Mouse (Mus musculus): ENCODE results near the gene Kank1.

The Kank1 gene

DNA sequence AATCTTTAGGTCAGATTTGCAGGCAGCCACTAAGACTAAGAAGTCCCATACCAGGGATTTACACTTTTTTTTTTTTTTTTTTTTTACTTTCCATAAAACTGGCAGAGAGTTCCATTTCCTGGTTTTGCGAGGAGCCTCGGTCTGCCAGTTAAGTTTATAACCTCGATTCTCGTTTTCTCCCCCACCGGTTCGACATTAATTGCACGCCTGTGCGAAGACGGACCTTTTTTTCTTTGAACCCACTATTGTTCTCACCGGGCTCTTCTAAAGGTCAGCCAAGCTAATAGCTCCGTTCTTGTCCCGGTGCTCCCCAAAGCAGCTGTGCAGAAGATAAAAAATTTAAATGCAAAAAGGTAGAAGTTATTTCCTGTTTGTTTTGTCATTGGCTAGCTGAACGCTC, 12.5 kb downstream of the Kank1 start:
- in situ Hi-C loops (cut with MboI; ENCODE audit: unreplicated experiment in 2 of 2) = no loop called here

DNA sequence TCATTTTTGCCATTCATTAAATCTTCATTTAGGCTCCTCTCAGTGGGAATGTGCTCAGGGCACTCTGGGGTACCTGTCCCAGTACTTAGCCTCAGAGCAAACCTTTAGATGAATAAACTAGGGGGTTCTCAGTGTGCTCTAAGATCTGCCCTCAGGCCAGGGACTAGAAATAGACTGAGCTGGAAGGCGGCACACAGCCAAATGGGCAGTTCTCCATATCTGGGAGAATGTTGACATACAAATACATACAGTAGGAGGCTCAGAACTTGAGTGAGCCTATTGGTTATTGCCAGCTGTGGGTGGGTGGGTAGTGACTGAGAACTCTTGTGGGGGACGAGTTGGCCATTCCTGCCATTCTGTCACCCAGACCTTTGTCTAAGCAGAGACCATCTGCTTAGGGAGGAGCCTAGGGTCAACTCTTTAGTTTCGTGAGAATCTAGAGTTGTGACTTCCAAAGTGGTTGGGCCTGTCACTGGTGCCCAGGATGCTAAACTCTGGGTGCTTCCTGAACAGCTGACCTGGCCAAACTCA, 14.9 kb downstream of the Kank1 start:
- in situ Hi-C loops (cut with MboI; ENCODE audit: unreplicated experiment in 2 of 2) = no loop called here

DNA sequence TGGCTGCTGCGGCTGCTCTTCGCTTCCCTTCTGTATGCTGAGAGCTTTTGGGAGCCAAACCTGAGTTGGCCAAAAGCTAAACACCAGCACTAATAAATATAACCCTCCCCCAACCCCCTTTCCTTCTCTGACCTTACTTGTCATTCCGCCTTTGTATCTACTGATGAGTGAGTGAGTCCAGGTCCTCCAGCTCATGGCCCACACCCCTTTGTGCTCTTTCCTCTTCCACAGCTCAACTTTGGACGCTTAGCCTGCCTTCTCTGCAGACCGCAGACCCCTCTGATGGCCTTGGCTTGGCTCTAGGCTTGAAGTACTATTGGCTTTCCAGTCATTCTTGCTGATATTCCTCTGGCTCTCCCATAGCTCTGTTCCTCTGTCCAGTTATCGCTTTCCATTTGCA, 16.4 kb downstream of the Kank1 start:
- in situ Hi-C loops (cut with MboI; ENCODE audit: unreplicated experiment in 2 of 2) = no loop called here

DNA sequence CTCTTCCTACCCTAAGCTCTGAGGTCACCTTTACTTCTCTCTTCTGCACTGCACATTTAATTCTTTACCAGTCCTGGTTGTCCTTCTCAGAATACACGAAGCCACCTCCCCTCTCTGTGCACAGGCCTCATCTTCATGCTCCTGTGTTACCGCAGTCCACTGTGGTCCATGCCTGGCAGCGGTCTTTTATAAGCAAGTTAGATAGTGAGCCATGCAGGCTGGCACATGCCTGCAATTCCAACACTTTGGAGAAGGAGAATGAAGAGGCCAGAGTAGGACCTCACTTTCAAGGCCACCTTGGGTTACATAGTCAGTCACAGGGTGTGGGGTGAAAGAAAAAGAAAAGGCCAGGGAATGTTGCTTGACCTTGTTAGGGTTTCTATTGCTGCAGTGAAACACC, 16.9 kb downstream of the Kank1 start:
- in situ Hi-C loops (cut with MboI; ENCODE audit: unreplicated experiment in 2 of 2) = no loop called here

DNA sequence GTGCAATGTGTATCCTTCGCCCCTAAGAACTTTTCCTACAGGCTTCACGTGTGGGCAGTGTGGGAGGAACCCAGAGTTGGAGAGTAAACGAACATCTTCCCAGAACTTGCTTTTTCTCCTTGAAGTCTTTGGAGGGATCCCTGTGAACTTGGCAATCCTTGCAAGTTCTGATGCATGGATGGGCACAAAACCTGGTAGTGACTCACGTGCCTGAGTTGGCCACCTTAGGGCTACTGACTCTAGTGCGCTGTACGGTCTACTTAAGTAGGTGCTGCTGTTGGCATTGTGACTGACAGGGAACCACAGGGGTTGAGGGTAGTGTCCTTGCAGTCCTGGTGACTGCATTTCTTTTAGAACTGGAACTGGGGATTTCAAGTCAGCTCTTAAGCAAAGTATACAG, 21.5 kb downstream of the Kank1 start:
- in situ Hi-C loops (cut with MboI; ENCODE audit: unreplicated experiment in 2 of 2) = no loop called here

DNA sequence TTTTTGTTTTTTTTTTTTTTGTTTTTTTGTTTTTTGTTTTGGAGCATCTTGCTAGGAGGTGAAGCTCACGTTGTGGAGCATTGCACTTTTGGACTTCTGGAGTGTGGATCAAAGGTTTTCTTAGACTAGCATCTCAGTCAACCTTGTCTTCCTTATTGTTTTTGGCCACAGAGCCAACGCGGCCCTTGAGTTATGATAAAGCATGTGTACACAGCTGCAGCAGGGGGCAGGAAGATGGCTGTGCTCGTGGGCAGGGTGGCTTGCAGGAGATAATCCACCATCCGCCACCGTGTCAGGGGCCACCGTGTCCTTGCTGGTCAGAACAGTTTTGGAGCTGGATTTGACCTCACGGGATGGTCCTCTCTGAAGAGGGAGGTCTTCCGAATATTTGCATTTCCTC, 29.4 kb downstream of the Kank1 start:
- in situ Hi-C loops (cut with MboI; ENCODE audit: unreplicated experiment in 2 of 2) = no loop called here

- in situ Hi-C loops (cut with MboI; ENCODE audit: unreplicated experiment in 2 of 2) = no loop called here
These were observed 30.5 kb downstream of the Kank1 start for GRCm38 (mm10) chr19:25267247-25267646.

DNA sequence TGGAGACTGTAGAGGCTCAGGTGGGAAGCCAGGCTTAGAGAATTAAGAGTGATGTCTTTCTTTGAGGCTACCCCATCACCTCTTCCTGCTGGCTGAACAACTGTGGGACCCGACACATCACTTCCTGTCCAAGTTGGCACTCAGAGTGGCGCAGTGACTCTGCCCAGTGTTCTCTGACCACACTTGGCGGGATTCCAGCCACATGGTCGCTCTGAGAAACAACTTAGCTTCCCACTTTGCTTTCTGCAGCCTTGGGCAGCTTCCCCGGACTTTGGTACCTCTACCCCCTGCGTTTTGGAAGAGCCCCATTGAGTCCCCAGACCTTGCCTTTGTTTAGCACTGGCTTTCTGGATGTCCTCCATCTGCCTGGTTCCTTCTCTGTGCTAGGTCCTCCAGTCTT, 31.8 kb downstream of the Kank1 start:
- in situ Hi-C loops (cut with MboI; ENCODE audit: unreplicated experiment in 2 of 2) = no loop called here

GRCm38 (mm10) chr19:25271591-25271990, 34.8 kb downstream of the Kank1 start:
- in situ Hi-C loops (cut with MboI; ENCODE audit: unreplicated experiment in 2 of 2) = no loop called here

GRCm38 (mm10) chr19:25273179-25273578, 36.4 kb downstream of the Kank1 start:
- in situ Hi-C loops (cut with MboI; ENCODE audit: unreplicated experiment in 2 of 2) = no loop called here

- in situ Hi-C loops (cut with MboI; ENCODE audit: unreplicated experiment in 2 of 2) = no loop called here
These were observed 40.0 kb downstream of the Kank1 start for GRCm38 (mm10) chr19:25276600-25277395.

DNA sequence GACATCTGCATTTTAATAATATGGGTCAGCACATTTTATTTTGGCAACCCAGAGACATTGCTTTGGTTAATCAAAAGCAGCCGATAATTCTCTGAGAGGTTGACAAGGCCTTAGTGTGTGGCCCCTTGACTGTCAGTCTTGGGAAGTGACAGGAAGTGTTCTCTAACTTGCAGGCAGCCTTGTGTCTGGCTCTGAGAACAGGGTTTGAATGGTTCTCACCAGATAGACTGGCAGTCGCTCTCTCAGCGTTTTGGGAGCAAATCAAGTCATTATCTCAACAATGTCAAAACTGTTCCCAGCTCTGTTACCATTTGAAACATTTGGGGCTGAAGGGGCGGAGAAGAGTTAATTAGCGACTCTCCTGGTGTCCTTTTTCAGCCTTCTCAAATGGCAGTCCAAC, 41.0 kb downstream of the Kank1 start:
- in situ Hi-C loops (cut with MboI; ENCODE audit: unreplicated experiment in 2 of 2) = no loop called here

DNA sequence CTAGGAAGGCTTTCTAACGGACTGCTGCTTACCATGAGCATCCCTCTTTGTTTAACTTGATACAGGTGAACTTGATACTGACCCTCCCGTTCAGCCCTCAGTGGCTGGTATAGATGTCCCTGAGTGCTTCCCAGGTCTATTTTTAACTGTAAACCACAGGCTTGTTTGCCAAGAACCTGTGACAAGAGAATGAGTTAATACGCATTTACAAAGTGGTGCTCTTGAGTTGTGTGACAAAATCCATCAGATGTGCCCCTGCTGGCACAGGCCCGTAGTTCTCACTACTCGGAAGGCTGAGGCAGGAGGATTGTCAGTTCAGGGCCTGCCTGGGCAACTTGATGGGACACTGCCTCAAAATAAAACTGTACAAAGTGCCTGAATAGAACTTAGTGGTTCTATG, 42.8 kb downstream of the Kank1 start:
- in situ Hi-C loops (cut with MboI; ENCODE audit: unreplicated experiment in 2 of 2) = no loop called here

DNA sequence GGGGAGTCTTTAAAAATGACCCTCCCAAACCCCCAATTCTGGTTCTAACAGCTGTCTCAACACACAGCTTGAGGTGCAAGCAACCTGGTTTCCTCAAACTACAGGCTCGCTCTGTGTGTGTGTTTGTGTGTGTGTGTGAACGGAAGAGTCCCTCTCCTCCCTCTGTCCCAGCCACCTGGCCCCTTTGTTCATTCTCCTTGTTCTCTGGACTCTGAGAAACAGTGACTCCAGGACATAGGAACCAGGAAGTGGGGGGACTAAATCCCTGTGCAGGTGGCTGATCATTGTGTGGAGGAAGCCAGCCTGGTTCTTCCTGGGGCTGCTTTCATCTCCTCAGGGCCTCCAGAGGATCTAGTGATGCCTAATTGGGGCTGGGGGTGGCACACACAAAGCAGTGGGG, 46.9 kb downstream of the Kank1 start:
- in situ Hi-C loops (cut with MboI; ENCODE audit: unreplicated experiment in 2 of 2) = no loop called here

GRCm38 (mm10) chr19:25285756-25286538, 49.2 kb downstream of the Kank1 start:
- in situ Hi-C loops (cut with MboI; ENCODE audit: unreplicated experiment in 2 of 2) = no loop called here

- in situ Hi-C loops (cut with MboI; ENCODE audit: unreplicated experiment in 2 of 2) = no loop called here
These were observed 54.3 kb downstream of the Kank1 start for GRCm38 (mm10) chr19:25290991-25291520.

- in situ Hi-C loops (cut with MboI; ENCODE audit: unreplicated experiment in 2 of 2) = no loop called here
These were observed 58.4 kb downstream of the Kank1 start for GRCm38 (mm10) chr19:25295207-25295606.

GRCm38 (mm10) chr19:25297269-25297668, 60.5 kb downstream of the Kank1 start:
- in situ Hi-C loops (cut with MboI; ENCODE audit: unreplicated experiment in 2 of 2) = no loop called here

DNA sequence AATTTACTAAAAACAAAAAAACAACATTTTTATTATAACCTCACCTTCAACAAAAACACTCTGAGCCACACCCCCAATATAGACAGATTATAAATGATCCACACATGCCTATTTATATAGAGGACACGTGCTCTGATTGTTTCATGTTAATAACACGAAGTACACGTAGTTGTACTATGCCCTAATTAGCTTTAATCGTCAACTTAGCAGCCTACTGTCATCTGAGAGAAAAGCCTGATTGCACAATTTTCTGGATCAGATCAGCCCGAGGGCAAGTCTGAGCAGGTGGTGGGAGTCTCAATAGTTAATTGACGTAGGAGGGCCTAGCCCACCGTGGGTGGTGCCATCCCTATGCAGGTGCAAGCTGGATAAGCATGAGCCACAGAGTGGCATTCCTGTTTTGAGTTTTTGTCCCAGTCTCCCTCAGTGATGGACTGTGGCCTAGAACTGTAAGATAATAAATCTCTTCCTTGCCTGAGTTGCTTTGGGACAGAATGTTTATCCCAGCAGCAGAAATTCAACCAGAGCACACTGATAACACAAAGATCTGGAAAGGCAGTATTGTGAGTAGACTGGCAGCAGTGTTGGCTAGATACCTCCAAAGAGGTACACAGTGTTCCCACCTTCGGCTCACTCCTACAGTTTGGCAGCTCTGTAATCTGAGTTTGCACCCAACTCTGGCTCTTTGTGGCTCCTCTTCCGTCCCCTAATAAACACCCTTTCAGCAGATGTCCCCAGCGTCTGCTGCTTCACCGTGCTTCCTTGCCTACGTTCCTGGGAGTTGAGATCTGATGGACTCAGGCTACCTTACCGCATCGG, 63.3 kb downstream of the Kank1 start:
- in situ Hi-C loops (cut with MboI; ENCODE audit: unreplicated experiment in 2 of 2) = loop anchor here in 1 of 2 experiments (5.0 kb wide), 1 partner anchor 37 kb away; no protein-coding TSS in a partner anchor

DNA sequence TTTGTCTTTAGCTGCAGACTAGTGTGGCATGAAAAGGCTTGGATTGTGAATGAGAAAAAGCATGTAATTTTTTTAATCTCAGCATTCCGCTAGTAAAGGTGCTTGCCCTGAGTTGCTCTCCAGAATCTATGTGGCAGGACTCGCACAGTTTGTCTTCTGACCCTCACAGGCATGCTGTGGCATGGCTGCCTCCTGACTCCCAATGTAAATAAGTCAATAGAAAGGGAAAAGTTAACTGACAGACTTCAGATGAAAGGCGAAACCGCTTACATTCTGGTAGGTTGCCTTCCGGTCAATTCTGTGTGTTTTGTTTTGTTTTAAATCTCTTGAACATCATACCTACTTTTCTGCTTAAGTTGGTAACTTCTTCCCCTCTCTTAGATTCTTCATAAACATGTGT, 64.4 kb downstream of the Kank1 start:
- in situ Hi-C loops (cut with MboI; ENCODE audit: unreplicated experiment in 2 of 2) = loop anchor here in 1 of 2 experiments (5.0 kb wide), 1 partner anchor 36 kb away; no protein-coding TSS in a partner anchor

GRCm38 (mm10) chr19:25306277-25306676, 69.5 kb downstream of the Kank1 start:
- in situ Hi-C loops (cut with MboI; ENCODE audit: unreplicated experiment in 2 of 2) = no loop called here

All from v-Abl transformed pro-B cells (cell line).